Mouse (Mus musculus) splenic B cell, adult 2 months (primary cell): ENCODE measurements around the gene H2al1i.

Source experiments
- DNase-seq: peaks from one replicate; pipeline ENCODE4 v3.0.0-alpha.2; 2011; ENCODE audit warnings: low read depth, low spot score
- H3K27me3 ChIP-seq: 2 replicates; pipeline ENCODE4 v1.6.1; 2012; ENCODE audit warnings: mild to moderate bottlenecking, low read length, moderate library complexity, mixed read lengths; ENCODE audit not compliant: control insufficient read depth, poor library complexity, insufficient read depth, severe bottlenecking
- H3K36me3 ChIP-seq: 2 replicates; pipeline ENCODE4 v1.6.1; 2012; ENCODE audit warnings: mild to moderate bottlenecking, low read length, moderate library complexity, mixed read lengths; ENCODE audit not compliant: control insufficient read depth, poor library complexity, insufficient read depth, severe bottlenecking

H2al1i gene

GRCm38 (mm10) chrX:11346756-11347155 is 22.3 kb downstream of the H2al1i start:
- Histone ChIP-seq H3K36me3 (no peaks in the 10 kb centered on the region), H3K27me3 (no peaks in the 10 kb centered on the region)
- no peak for DNase-seq

- DNase-seq = no peak
- H3K36me3 ChIP-seq = no peaks in the 10 kb centered on the region
- H3K27me3 ChIP-seq = no peaks in the 10 kb centered on the region
Observed at GRCm38 (mm10) chrX:11360823-11361222, 36.4 kb downstream of the H2al1i start.

- DNase-seq = no peak
- no peaks in the 10 kb centered on the region for H3K27me3 ChIP-seq
- H3K36me3 ChIP-seq = no peaks in the 10 kb centered on the region
Observed at GRCm38 (mm10) chrX:11361261-11361660, 36.8 kb downstream of the H2al1i start.

DNA sequence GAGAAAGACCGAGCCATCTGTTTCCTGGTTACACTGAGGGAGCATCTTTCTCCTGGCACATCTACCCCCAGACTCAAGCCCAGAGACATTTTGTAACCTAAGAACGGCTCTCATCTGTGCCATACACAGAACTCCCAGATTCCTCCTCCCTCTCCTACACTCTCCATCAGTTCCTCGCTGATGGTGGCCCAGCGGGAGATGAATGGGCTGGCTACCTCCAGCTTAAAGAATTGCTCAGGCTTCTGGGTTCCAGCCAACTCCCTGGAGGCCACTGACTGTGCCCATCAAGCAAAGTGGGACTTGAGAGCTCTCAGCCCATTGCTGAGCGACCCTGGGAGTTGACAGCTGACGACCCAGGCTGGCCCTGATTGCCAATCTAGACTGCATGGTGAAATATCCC is 39.4 kb downstream of the H2al1i start:
- no peaks in the 10 kb centered on the region for H3K27me3 ChIP-seq
- H3K36me3 ChIP-seq = no peaks in the 10 kb centered on the region

GRCm38 (mm10) chrX:11365151-11365550 is 40.7 kb downstream of the H2al1i start:
- no peaks in the 10 kb centered on the region for H3K36me3 ChIP-seq
- no peak for DNase-seq
- H3K27me3 ChIP-seq = no peaks in the 10 kb centered on the region

More for the DNA sequence above, 39.4 kb downstream of the H2al1i start:
- DNase-seq = no peak
